ENCODE assay signal across 8 mouse cellular contexts in genomic region chr17:7875941-7876461, GRCm38 (mm10). TPM values are rescaled to one million over a fixed set of nuclear protein-coding genes. Genes with fewer than 3 reads are reported as not detected.
DNase-seq lines count a peak whose midpoint lies in the region; ATAC-seq and TF ChIP-seq lines count a peak whose summit lies in the region.

No protein-coding gene starts in this region.

- intact Hi-C loops in left cerebral cortex, postnatal 14 days (cut with DNase I): no loop called here

- no peak overlapping the region for H3K4me3 ChIP-seq in midbrain, embryonic 11.5 days (ENCODE audit: low read depth, low read length)
- no peak overlapping the region for H3K4me3 ChIP-seq in midbrain, embryonic 13.5 days (replicated peaks)
- no peak overlapping the region for H3K4me3 ChIP-seq in embryonic facial prominence, embryonic 11.5 days (ENCODE audit: low read depth, low read length)
- no peak overlapping the region for H3K4me3 ChIP-seq in stomach, postnatal 0 days (ENCODE audit: low read depth, low read length)

- no peak overlapping the region for H3K4me2 ChIP-seq in midbrain, embryonic 11.5 days
- H3K4me2 ChIP-seq in midbrain, embryonic 13.5 days (replicated peaks): no peak overlapping the region
- no peak overlapping the region for H3K4me2 ChIP-seq in embryonic facial prominence, embryonic 11.5 days (ENCODE audit: low read depth, low read length)
- H3K4me2 ChIP-seq in stomach, postnatal 0 days (replicated peaks; ENCODE audit: low read depth): no peak overlapping the region

- no peaks in the 10 kb centered on the region for H3K9me3 ChIP-seq in midbrain, embryonic 11.5 days (ENCODE audit: control insufficient read depth, low read length)
- no peaks in the 10 kb centered on the region for H3K9me3 ChIP-seq in midbrain, embryonic 13.5 days
- H3K9me3 ChIP-seq in embryonic facial prominence, embryonic 11.5 days (replicated peaks; ENCODE audit: control insufficient read depth, low read length): no peaks in the 10 kb centered on the region
- H3K9me3 ChIP-seq in stomach, postnatal 0 days (ENCODE audit: control insufficient read depth, low read length): no peaks in the 10 kb centered on the region

- H3K27ac ChIP-seq in midbrain, embryonic 11.5 days (ENCODE audit: low read depth, low read length): no peak overlapping the region
- no peak overlapping the region for H3K27ac ChIP-seq in midbrain, embryonic 13.5 days
- no peak overlapping the region for H3K27ac ChIP-seq in embryonic facial prominence, embryonic 11.5 days (replicated peaks; ENCODE audit: low read depth, low read length)
- H3K27ac ChIP-seq in stomach, postnatal 0 days (replicated peaks): no peak overlapping the region

- TF ChIP-seq CTCF in stomach, postnatal 0 days (IDR thresholded peaks at IDR 0.05; ENCODE audit: low read depth): no peak

- 34% methylated on average over 12 of the region's 12 CpGs for WGBS in midbrain, embryonic 11.5 days
- WGBS in midbrain, embryonic 13.5 days: 31% methylated on average over 12 of the region's 12 CpGs
- WGBS in embryonic facial prominence, embryonic 11.5 days: 21% methylated on average over 11 of the region's 12 CpGs
- 48% methylated on average over 11 of the region's 12 CpGs for WGBS in stomach, postnatal 0 days

- peak; percentile 35; the same call in 1 of the 2 replicates for ATAC-seq in midbrain, embryonic 11.5 days (ENCODE audit: low FRiP score)
- ATAC-seq in midbrain, embryonic 13.5 days: no peak
- peak; percentile 62; the same call in 1 of the 2 replicates for ATAC-seq in embryonic facial prominence, embryonic 11.5 days (replicated peaks; ENCODE audit: insufficient number of reproducible peaks, low FRiP score, low TSS enrichment, low read depth)
- ATAC-seq in stomach, postnatal 0 days (ENCODE audit: low FRiP score, low TSS enrichment): peak; percentile 49; the same call in 1 of the 2 replicates

- H3K36me3 ChIP-seq in midbrain, embryonic 11.5 days (ENCODE audit: control insufficient read depth, insufficient read depth, low read length): no peaks in the 10 kb centered on the region
- H3K36me3 ChIP-seq in midbrain, embryonic 13.5 days: no peaks in the 10 kb centered on the region
- no peaks in the 10 kb centered on the region for H3K36me3 ChIP-seq in embryonic facial prominence, embryonic 11.5 days (replicated peaks; ENCODE audit: control insufficient read depth, insufficient read depth, low read depth, low read length)
- H3K36me3 ChIP-seq in stomach, postnatal 0 days (ENCODE audit: control insufficient read depth, insufficient read depth, low read length): no peaks in the 10 kb centered on the region

- H3K27me3 ChIP-seq in midbrain, embryonic 11.5 days (ENCODE audit: control insufficient read depth, insufficient read depth, low read length): no peaks in the 10 kb centered on the region
- no peaks in the 10 kb centered on the region for H3K27me3 ChIP-seq in midbrain, embryonic 13.5 days
- no peaks in the 10 kb centered on the region for H3K27me3 ChIP-seq in embryonic facial prominence, embryonic 11.5 days (ENCODE audit: control insufficient read depth, insufficient read depth, low read length)
- H3K27me3 ChIP-seq in stomach, postnatal 0 days (ENCODE audit: control insufficient read depth, insufficient read depth, low read length): no peaks in the 10 kb centered on the region

- peak; percentile 86 for DNase-seq in midbrain, embryonic 11.5 days (ENCODE audit: low spot score, missing footprints)
- DNase-seq in embryonic facial prominence, embryonic 11.5 days (ENCODE audit: low spot score): peak; percentile 72
- DNase-seq in kidney, postnatal 36 days: peak; percentile 82 to 83
- DNase-seq in stomach, postnatal 0 days (ENCODE audit: low spot score): peak; percentile 48
- DNase-seq in cerebellum, adult 18-20 months: no peak
- DNase-seq in left cerebral cortex, postnatal 14 days (ENCODE audit: low spot score in 2 of 2): no peak
- DNase-seq in heart, adult 8-10 months (ENCODE audit: low spot score): no peak

- H3K9ac ChIP-seq in midbrain, embryonic 11.5 days (ENCODE audit: low read length): no peak overlapping the region
- H3K9ac ChIP-seq in midbrain, embryonic 13.5 days (replicated peaks): no peak overlapping the region
- H3K9ac ChIP-seq in embryonic facial prominence, embryonic 11.5 days (replicated peaks; ENCODE audit: low read length): no peak overlapping the region
- no peak overlapping the region for H3K9ac ChIP-seq in stomach, postnatal 0 days (ENCODE audit: low read length)

- TF ChIP-seq EP300 in stomach, postnatal 0 days (optimal IDR thresholded peaks at IDR 0.05): no peak

- peaks cover 6% of the 10 kb centered on the region for H3K4me1 ChIP-seq in midbrain, embryonic 11.5 days (ENCODE audit: control insufficient read depth, insufficient read depth, low read length)
- peaks cover 7% of the 10 kb centered on the region for H3K4me1 ChIP-seq in midbrain, embryonic 13.5 days (replicated peaks)
- H3K4me1 ChIP-seq in embryonic facial prominence, embryonic 11.5 days (ENCODE audit: control insufficient read depth, insufficient read depth, low read length): no peaks in the 10 kb centered on the region
- H3K4me1 ChIP-seq in stomach, postnatal 0 days (replicated peaks; ENCODE audit: control insufficient read depth, insufficient read depth): no peaks in the 10 kb centered on the region

RNA-seq across cellular contexts. Expression of gene Fndc1, which starts 48.9 kb away (rescaled TPM):
- 0.37 and 0.76 TPM in 2 replicates for polyA plus RNA-seq in midbrain, embryonic 11.5 days (2014; fragmentation: Nextera tagmentation; extraction: Ambion mirVana)
- 1.7 and 3.6 TPM in 2 replicates for polyA plus RNA-seq in midbrain, embryonic 13.5 days (2015; fragmentation: Nextera tagmentation; extraction: Ambion mirVana)
- polyA plus RNA-seq in embryonic facial prominence, embryonic 11.5 days (2014; fragmentation: Nextera tagmentation; extraction: Ambion mirVana): 2.5 and 3.0 TPM in 2 replicates
- 25.7 and 27.0 TPM in 2 replicates for polyA plus RNA-seq in stomach, postnatal 0 days (2015; fragmentation: Nextera tagmentation; extraction: Ambion mirVana)
- 10 to 100 TPM in 1 of 2 experiments, 1 to 10 TPM in 1; 9.2 to 11.8 TPM for total RNA-seq in left cerebral cortex, postnatal 14 days (2021)
- total RNA-seq in heart, adult 8-10 months (2022): 10 to 100 TPM in 3 of 4 experiments, 1 to 10 TPM in 1; 8.3 to 11.7 (median 10.6) TPM

RNA-seq across cellular contexts. Expression of gene Tagap, which starts 49.8 kb away (rescaled TPM):
- polyA plus RNA-seq in midbrain, embryonic 11.5 days (2014; fragmentation: Nextera tagmentation; extraction: Ambion mirVana): 0.48 and 0.58 TPM in 2 replicates
- 0.44 and 0.62 TPM in 2 replicates for polyA plus RNA-seq in midbrain, embryonic 13.5 days (2015; fragmentation: Nextera tagmentation; extraction: Ambion mirVana)
- 0.42 and 0.65 TPM in 2 replicates for polyA plus RNA-seq in embryonic facial prominence, embryonic 11.5 days (2014; fragmentation: Nextera tagmentation; extraction: Ambion mirVana)
- 0.51 and 0.61 TPM in 2 replicates for polyA plus RNA-seq in stomach, postnatal 0 days (2015; fragmentation: Nextera tagmentation; extraction: Ambion mirVana)
- total RNA-seq in left cerebral cortex, postnatal 14 days (2021): 1 to 10 TPM; 4.9 TPM
- total RNA-seq in heart, adult 8-10 months (2022): 1 to 10 TPM; 2.1 to 3.2 (median 2.5) TPM

Comparison
In these comparisons a context has a peak if more than half of its experiments do, and no peak if none do; other contexts are left out.
1. DNase-seq: peak in midbrain, embryonic 11.5 days (single experiment), embryonic facial prominence, embryonic 11.5 days (single experiment), kidney, postnatal 36 days (2 of 2) and stomach, postnatal 0 days (single experiment); none in cerebellum, adult 18-20 months (0 of 2), left cerebral cortex, postnatal 14 days (0 of 2) and heart, adult 8-10 months (single experiment).